Mouse (Mus musculus): ENCODE data around the gene Tspan5. TPM values are rescaled to one million over a fixed set of nuclear protein-coding genes. Genes with fewer than 3 reads are reported as not detected.

Gene Tspan5
- 25.6 and 29.0 TPM in 2 replicates for polyA plus RNA-seq (2016; fragmentation: Nextera tagmentation; extraction: Ambion mirVana)

DNA sequence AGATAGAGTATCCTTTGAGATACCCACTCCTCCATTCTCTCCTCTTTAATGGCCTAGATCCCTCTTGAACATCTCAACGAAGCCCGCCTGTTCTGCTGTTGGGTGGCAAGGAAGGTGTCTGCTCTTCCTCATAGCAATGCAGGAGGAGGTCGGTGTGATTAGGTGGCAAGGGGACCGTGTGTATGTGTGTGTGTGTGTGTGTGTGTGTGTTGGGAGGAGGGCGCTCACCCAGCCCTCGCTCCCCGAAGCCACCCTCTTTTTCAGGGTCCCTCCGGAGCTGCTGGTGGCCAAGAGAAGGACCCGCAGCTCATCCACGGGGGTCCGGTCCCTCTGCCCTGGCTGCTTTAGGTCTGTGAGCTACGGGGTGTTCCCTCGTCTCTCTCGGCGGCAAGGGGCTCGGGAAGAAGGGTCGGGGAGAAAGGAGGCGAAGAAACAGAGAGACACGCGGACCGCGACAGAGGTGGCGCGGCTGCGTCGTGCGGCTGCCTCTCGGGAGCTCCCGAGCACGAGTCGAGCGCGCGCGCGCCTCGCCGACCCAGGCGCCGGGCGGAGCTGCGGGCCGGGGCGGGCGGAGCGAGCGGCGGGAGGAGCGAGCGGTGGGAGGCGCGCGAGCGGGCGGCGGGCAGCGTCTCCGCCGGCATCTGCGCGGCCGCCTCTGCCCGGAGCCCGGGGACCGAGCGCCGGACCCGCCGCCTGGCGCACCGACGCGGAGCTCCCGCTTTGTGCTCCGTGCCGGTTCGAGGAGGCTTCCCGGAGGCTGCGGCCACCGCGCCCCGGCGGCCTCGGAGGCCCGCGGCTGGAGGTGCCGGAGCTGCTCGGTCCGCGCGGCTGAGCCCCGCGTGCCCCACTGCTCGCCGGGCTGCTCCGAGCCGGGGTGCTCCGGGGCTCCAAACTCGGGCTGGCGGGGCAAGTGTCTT is at the start of gene Tspan5:
Gene Tspan5 (plus strand): TSS at position 547 of the 917 bp plus-strand sequence.
- under 1% methylated on average over 78 of the region's 100 CpGs for WGBS
- H3K27ac ChIP-seq = peak within 1 kb of the TSS; percentile 72
- peaks cover 16% of the 10 kb centered on the region for H3K4me1 ChIP-seq (replicated peaks)
- peaks cover 15% of the 10 kb centered on the region for H3K27me3 ChIP-seq
- peak within 1 kb of the TSS; percentile 88 for H3K9ac ChIP-seq (replicated peaks)
- ATAC-seq (ENCODE audit: insufficient number of reproducible peaks, insufficient read depth, low FRiP score, low TSS enrichment, low read depth) = peak; percentile 61
- peak within 1 kb of the TSS; percentile 88 for H3K4me3 ChIP-seq (replicated peaks)
- no peaks in the 10 kb centered on the region for H3K36me3 ChIP-seq
- peak within 1 kb of the TSS; percentile 71 for H3K4me2 ChIP-seq
- no peaks in the 10 kb centered on the region for H3K9me3 ChIP-seq

DNA sequence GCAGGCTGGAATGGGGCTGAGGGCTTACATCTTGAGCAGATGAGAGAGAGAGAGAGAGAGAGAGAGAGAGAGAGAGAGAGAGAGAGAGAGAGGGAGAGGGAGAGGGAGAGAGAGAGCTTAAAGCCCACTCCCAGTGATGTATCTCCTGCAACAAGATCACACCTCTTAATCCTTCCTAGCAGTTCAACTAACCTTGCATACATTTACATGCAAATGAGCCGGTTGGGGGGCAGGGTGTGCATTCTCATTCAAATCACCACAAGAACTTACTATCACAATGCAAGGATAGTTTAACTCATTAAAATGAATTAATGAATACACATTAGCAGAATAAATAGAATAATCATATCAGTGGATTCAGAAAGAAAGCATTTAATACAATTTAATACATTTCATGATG is 49.7 kb upstream of the Tspan5 start:
- H3K9ac ChIP-seq (replicated peaks) = no peak overlapping the region
- no peak for ATAC-seq (ENCODE audit: insufficient number of reproducible peaks, insufficient read depth, low FRiP score, low TSS enrichment, low read depth)
- 32% methylated on average over 1 of the region's 1 CpGs for WGBS
- no peak overlapping the region for H3K4me2 ChIP-seq
- no peaks in the 10 kb centered on the region for H3K9me3 ChIP-seq
- H3K27ac ChIP-seq = no peak overlapping the region
- H3K4me1 ChIP-seq (replicated peaks) = no peaks in the 10 kb centered on the region
- H3K36me3 ChIP-seq = no peaks in the 10 kb centered on the region
- no peak overlapping the region for H3K4me3 ChIP-seq (replicated peaks)
- H3K27me3 ChIP-seq = no peaks in the 10 kb centered on the region

DNA sequence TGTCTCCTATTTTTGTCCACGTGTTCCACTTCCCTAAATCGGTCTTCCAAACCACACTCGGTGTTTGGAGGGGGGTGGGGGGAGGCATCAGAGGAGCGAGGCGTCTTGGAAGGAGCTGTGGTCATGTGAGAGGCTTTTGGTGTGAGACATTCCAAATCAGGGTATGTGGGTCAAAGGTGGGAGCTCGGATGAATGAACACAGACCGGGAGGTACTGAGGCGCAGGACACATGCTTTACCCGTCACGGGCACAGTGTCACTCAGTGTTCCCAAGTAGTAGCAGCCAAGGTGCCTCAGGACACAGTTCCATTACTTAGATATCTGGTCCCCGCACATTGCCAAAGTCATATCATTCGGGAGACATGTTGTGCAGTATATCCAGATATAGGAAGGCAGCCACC is 38.6 kb upstream of the Tspan5 start:
- H3K4me3 ChIP-seq (replicated peaks) = no peak overlapping the region
- WGBS = 83% methylated on average over 12 of the region's 12 CpGs

DNA sequence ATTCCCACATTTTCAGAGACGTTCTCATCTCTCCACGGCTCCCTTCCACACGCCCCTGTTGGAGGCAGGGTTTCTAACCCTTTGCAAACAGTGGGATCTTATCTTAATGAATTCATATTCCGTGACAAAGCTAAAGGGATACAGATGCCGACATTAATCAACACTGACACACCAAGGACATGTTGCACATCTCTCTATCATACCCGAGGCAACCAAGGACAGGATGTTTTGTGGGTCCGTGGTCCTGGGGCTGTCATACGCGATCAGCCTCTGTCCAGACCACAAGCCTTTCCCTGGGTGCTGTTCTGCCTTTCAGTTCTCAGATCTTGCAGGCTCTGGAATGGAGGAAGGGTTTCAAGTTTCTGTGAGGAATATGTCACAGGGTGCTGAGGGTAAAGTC is 37.5 kb upstream of the Tspan5 start:
- H3K4me2 ChIP-seq = no peak overlapping the region
- H3K4me3 ChIP-seq (replicated peaks) = no peak overlapping the region
- WGBS = 86% methylated on average over 9 of the region's 9 CpGs
- no peaks in the 10 kb centered on the region for H3K9me3 ChIP-seq
- H3K27ac ChIP-seq = no peak overlapping the region
- no peak overlapping the region for H3K9ac ChIP-seq (replicated peaks)
- no peak for ATAC-seq (ENCODE audit: insufficient number of reproducible peaks, insufficient read depth, low FRiP score, low TSS enrichment, low read depth)
- H3K36me3 ChIP-seq = no peaks in the 10 kb centered on the region
- 0 out of 2 replicates have a peak, but pooled peaks cover 4% of the 10 kb centered on the region for H3K27me3 ChIP-seq
- H3K4me1 ChIP-seq (replicated peaks) = no peaks in the 10 kb centered on the region

More for the DNA sequence above, 38.6 kb upstream of the Tspan5 start:
- Histone ChIP-seq H3K27ac (no peak overlapping the region), H3K9ac (replicated peaks) (no peak overlapping the region), H3K4me1 (replicated peaks) (no peaks in the 10 kb centered on the region), H3K36me3 (no peaks in the 10 kb centered on the region), H3K9me3 (no peaks in the 10 kb centered on the region), H3K4me2 (no peak overlapping the region), H3K27me3 (0 out of 2 replicates have a peak, but pooled peaks cover 4% of the 10 kb centered on the region)
- ATAC-seq (ENCODE audit: insufficient number of reproducible peaks, insufficient read depth, low FRiP score, low TSS enrichment, low read depth) = no peak

DNA sequence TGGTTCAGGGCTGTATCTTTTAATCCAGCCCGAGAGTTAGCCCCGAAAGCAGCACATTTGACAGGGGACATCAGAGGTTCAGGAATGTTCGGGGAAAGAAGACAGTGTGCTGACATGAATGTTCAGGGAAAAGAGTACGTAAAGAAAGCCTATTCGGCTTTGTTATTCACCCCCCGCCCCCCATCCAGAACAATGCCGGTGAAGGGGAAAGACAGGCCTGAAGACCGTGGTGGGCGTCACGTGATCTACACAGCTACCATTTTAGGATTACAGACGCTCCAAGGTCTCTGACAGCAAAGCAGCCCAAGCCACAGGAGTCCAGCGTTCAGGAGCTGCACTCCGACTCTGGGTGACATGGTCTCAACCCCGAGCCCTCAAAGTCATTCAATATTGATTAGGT is 36.1 kb upstream of the Tspan5 start:
- H3K27me3 ChIP-seq = 0 out of 2 replicates have a peak, but pooled peaks cover 4% of the 10 kb centered on the region
- WGBS = 80% methylated on average over 14 of the region's 14 CpGs
- H3K27ac ChIP-seq = no peak overlapping the region
- no peaks in the 10 kb centered on the region for H3K9me3 ChIP-seq
- no peak overlapping the region for H3K4me3 ChIP-seq (replicated peaks)
- H3K9ac ChIP-seq (replicated peaks) = no peak overlapping the region
- ATAC-seq (ENCODE audit: insufficient number of reproducible peaks, insufficient read depth, low FRiP score, low TSS enrichment, low read depth) = no peak
- H3K36me3 ChIP-seq = no peaks in the 10 kb centered on the region
- no peaks in the 10 kb centered on the region for H3K4me1 ChIP-seq (replicated peaks)
- no peak overlapping the region for H3K4me2 ChIP-seq

DNA sequence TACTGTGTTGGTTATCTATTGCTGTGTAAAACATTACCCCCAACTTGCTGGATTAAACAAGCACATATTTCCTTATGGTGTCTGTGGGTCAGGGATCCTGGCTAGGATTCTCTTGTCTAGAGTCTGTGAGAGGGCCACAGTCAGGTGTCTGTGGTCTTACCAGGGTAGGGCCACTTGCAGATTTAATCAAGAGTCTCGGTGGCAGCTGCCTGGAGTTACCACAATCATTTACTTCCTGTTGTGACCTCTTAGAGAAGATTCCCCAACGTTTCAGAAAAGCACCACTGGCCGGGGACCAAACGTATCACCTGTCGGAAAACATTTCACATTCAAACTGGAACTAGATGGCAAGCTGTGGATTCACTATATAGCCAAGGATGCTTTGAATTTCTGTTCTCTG is 32.8 kb upstream of the Tspan5 start:
- ATAC-seq (ENCODE audit: insufficient number of reproducible peaks, insufficient read depth, low FRiP score, low TSS enrichment, low read depth) = no peak
- no peaks in the 10 kb centered on the region for H3K4me1 ChIP-seq (replicated peaks)
- H3K9ac ChIP-seq (replicated peaks) = no peak overlapping the region
- H3K9me3 ChIP-seq = no peaks in the 10 kb centered on the region
- H3K4me2 ChIP-seq = no peak overlapping the region
- H3K27me3 ChIP-seq = 0 out of 2 replicates have a peak, but pooled peaks cover 4% of the 10 kb centered on the region
- no peaks in the 10 kb centered on the region for H3K36me3 ChIP-seq
- H3K27ac ChIP-seq = no peak overlapping the region
- no peak overlapping the region for H3K4me3 ChIP-seq (replicated peaks)
- WGBS = 78% methylated on average over 5 of the region's 5 CpGs

DNA sequence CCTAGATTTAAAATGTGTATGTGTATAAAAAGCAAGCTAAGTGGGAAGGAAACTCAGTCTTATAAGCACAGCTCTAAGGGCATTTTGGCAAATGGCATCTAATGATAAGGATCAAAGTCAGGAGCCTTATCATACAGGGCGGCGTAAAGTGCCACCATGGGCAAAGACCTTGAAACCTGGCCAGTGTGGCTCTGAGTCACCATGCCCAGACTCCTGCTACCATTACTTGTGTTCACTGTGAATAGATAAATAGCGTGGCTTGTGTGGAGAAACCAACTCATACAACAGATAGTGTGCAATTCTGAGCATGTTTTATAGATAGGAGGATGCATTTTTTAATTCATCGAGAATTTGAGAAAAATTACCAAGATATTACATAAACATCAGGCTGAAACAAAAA is 30.0 kb upstream of the Tspan5 start:
- H3K9me3 ChIP-seq = no peaks in the 10 kb centered on the region
- WGBS = 94% methylated on average over 4 of the region's 4 CpGs
- H3K9ac ChIP-seq (replicated peaks) = no peak overlapping the region
- H3K27ac ChIP-seq = no peak overlapping the region
- no peak overlapping the region for H3K4me2 ChIP-seq
- H3K4me3 ChIP-seq (replicated peaks) = no peak overlapping the region
- H3K4me1 ChIP-seq (replicated peaks) = no peaks in the 10 kb centered on the region
- no peak for ATAC-seq (ENCODE audit: insufficient number of reproducible peaks, insufficient read depth, low FRiP score, low TSS enrichment, low read depth)
- no peaks in the 10 kb centered on the region for H3K36me3 ChIP-seq
- no peaks in the 10 kb centered on the region for H3K27me3 ChIP-seq

DNA sequence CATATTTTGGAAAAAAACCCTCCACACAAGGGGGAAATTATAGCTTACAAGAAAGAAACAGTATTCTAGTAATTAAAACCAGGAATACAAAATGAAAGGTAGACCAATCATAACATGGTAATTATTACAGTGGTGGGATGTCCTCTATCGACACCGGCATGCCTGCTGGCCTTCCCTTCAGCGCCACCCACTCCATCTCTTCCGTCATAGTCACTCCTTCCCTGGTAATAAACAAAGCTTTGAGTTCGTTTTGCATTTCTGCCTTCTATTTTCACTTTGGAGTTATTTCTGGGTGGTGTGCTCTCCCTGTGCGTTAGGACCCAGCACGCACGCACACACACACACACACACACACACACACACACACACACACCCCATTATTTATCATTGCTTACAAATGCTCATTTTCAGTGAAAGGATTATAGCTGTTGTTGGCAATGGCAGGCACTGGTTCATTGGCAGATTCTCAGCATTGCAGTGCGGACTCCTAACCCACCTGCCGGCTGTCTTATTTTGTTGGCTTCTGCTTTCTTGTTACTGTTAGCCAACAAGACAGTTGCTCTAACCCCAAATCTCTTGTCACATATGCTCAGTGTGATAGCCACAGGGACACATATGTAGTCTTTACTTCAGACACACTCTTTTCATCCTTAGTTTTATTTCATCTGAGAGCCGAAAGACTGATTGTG is 29.4 kb upstream of the Tspan5 start:
- no peak for ATAC-seq (ENCODE audit: insufficient number of reproducible peaks, insufficient read depth, low FRiP score, low TSS enrichment, low read depth)
- Histone ChIP-seq H3K36me3 (no peaks in the 10 kb centered on the region), H3K4me1 (replicated peaks) (no peaks in the 10 kb centered on the region), H3K4me2 (no peak overlapping the region), H3K9ac (replicated peaks) (no peak overlapping the region), H3K27ac (no peak overlapping the region), H3K27me3 (no peaks in the 10 kb centered on the region), H3K9me3 (no peaks in the 10 kb centered on the region), H3K4me3 (replicated peaks) (no peak overlapping the region)
- 81% methylated on average over 11 of the region's 11 CpGs for WGBS

DNA sequence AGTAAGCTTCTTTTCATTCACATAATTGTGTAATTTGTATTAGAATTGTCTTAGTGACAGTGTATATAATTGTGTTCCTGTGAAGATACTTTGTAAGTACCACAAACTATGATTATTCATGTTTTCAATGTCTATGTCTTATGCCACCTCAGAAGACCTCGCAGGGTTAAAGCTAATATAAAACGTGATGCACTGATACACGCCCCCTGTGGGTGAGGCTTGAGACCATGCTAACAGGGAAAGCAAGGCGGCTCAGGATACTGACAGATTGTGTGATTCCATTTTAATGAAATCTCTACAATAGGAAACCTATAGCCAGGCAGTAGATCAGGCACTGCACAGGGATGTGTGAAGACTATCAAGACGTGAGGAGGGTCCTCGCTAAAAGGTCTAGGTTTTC is 28.9 kb upstream of the Tspan5 start:
- no peak overlapping the region for H3K9ac ChIP-seq (replicated peaks)
- no peak overlapping the region for H3K4me3 ChIP-seq (replicated peaks)
- ATAC-seq (ENCODE audit: insufficient number of reproducible peaks, insufficient read depth, low FRiP score, low TSS enrichment, low read depth) = no peak
- WGBS = 61% methylated on average over 6 of the region's 6 CpGs
- no peaks in the 10 kb centered on the region for H3K4me1 ChIP-seq (replicated peaks)
- no peaks in the 10 kb centered on the region for H3K9me3 ChIP-seq
- no peaks in the 10 kb centered on the region for H3K27me3 ChIP-seq
- no peak overlapping the region for H3K4me2 ChIP-seq
- H3K36me3 ChIP-seq = no peaks in the 10 kb centered on the region
- no peak overlapping the region for H3K27ac ChIP-seq

DNA sequence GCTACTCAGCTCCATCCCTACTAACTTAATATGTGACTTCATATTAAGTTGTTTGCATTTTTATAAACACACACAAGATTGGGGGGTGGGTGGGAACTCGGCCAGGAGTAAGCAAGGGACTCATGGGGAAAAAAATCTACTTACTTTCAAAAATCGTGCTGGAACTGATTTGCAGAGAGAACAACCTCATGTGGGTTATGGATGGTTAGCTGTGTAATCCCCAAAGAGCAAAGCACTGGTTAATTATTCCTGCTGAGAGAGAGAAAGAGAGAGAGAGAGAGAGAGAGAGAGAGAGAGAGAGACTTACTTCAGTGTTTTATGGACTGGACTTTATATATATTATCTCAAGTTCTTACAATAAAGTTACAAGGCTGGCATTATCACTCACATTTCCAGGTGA is 27.2 kb upstream of the Tspan5 start:
- WGBS = 55% methylated on average over 2 of the region's 2 CpGs
- Histone ChIP-seq H3K4me2 (no peak overlapping the region), H3K27ac (no peak overlapping the region), H3K27me3 (no peaks in the 10 kb centered on the region), H3K4me3 (replicated peaks) (no peak overlapping the region), H3K4me1 (replicated peaks) (no peaks in the 10 kb centered on the region), H3K9ac (replicated peaks) (no peak overlapping the region), H3K9me3 (no peaks in the 10 kb centered on the region), H3K36me3 (no peaks in the 10 kb centered on the region)
- ATAC-seq (ENCODE audit: insufficient number of reproducible peaks, insufficient read depth, low FRiP score, low TSS enrichment, low read depth) = no peak

DNA sequence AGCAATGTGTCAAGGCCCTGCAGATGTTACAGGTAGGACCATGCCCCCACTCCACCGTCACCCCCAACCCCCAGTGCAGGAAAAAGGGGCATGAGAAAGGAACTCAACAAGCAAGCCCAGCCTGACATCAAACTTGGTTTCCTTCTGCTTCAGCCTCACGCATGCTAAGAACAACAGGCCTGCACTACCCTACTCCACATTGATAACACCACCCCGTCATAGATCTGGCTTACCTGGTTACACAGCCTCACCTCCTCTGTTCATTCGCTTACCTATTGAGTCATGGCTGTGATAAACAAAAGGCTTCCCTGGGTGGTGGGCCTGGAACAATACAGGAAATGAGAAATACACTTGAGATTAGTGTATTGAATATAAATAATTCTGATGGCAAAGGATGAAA is 26.8 kb upstream of the Tspan5 start:
- no peak overlapping the region for H3K9ac ChIP-seq (replicated peaks)
- H3K4me3 ChIP-seq (replicated peaks) = no peak overlapping the region
- no peaks in the 10 kb centered on the region for H3K27me3 ChIP-seq
- H3K27ac ChIP-seq = no peak overlapping the region
- H3K4me1 ChIP-seq (replicated peaks) = no peaks in the 10 kb centered on the region
- no peaks in the 10 kb centered on the region for H3K9me3 ChIP-seq
- no peak overlapping the region for H3K4me2 ChIP-seq
- no peak for ATAC-seq (ENCODE audit: insufficient number of reproducible peaks, insufficient read depth, low FRiP score, low TSS enrichment, low read depth)
- 86% methylated on average over 4 of the region's 4 CpGs for WGBS
- no peaks in the 10 kb centered on the region for H3K36me3 ChIP-seq

All from limb, embryonic 12.5 days (tissue).